Mouse (Mus musculus): ENCODE measurements around the gene Rit1. TPM values are rescaled to one million over a fixed set of nuclear protein-coding genes. Genes with fewer than 3 reads are reported as not detected.
"Not testable (repeated sequence)": the region's sequence is repeated elsewhere in the genome, so short reads cannot be mapped to it uniquely, and the experiment has no call there.

Rit1 gene
- polyA plus RNA-seq, 1 experiment: 45.2 TPM

- DNase-seq (ENCODE audit: low read depth): no peak
- TF ChIP-seq CTCF (IDR thresholded peaks at IDR 0.05; ENCODE audit: borderline replicate concordance, extremely low read depth, insufficient read depth, insufficient read length): no peak; the same call in 1 of the 2 replicates
- no peak for TF ChIP-seq POLR2A (IDR thresholded peaks at IDR 0.05; ENCODE audit: borderline replicate concordance, extremely low read depth, insufficient read depth, insufficient read length, poor library complexity, severe bottlenecking)
Observed at GRCm38 (mm10) chr3:88740147-88740546, 23.5 kb downstream of the Rit1 start.

DNA sequence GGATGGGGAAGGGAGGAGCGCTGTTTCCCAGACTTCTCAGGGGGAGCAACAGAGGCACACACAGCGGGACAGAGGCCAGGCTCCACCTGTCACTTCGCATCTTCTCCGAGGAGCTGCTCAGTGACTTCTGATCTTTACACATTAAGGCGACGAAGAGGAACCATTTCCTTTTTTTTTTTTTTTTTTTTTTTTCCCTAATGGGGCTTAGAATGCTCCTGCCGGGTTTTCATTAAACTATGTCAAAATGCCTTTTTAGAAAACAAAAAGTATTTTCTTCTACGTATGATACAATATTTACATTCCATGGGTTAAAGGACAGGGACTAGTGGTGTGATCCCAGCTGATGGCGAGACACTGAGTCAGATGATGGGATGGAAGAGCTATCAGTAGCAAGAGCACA is 28.9 kb downstream of the Rit1 start:
- no peak for DNase-seq (ENCODE audit: low read depth)
- TF ChIP-seq CTCF (IDR thresholded peaks at IDR 0.05; ENCODE audit: borderline replicate concordance, extremely low read depth, insufficient read depth, insufficient read length): no peak
- no peak for TF ChIP-seq POLR2A (IDR thresholded peaks at IDR 0.05; ENCODE audit: borderline replicate concordance, extremely low read depth, insufficient read depth, insufficient read length, poor library complexity, severe bottlenecking)

GRCm38 (mm10) chr3:88746139-88746870 is 29.7 kb downstream of the Rit1 start:
- DNase-seq (ENCODE audit: low read depth): no peak
- TF ChIP-seq POLR2A (IDR thresholded peaks at IDR 0.05; ENCODE audit: borderline replicate concordance, extremely low read depth, insufficient read depth, insufficient read length, poor library complexity, severe bottlenecking): no peak
- TF ChIP-seq CTCF (IDR thresholded peaks at IDR 0.05; ENCODE audit: borderline replicate concordance, extremely low read depth, insufficient read depth, insufficient read length): no peak

GRCm38 (mm10) chr3:88746871-88747231 is 30.2 kb downstream of the Rit1 start:
- DNase-seq (ENCODE audit: low read depth): peak; percentile 41
- TF ChIP-seq POLR2A (IDR thresholded peaks at IDR 0.05; ENCODE audit: borderline replicate concordance, extremely low read depth, insufficient read depth, insufficient read length, poor library complexity, severe bottlenecking): no peak
- TF ChIP-seq CTCF (IDR thresholded peaks at IDR 0.05; ENCODE audit: borderline replicate concordance, extremely low read depth, insufficient read depth, insufficient read length): no peak

- TF ChIP-seq POLR2A (IDR thresholded peaks at IDR 0.05; ENCODE audit: borderline replicate concordance, extremely low read depth, insufficient read depth, insufficient read length, poor library complexity, severe bottlenecking) (no peak), CTCF (IDR thresholded peaks at IDR 0.05; ENCODE audit: borderline replicate concordance, extremely low read depth, insufficient read depth, insufficient read length) (peak; percentile 14; the same call in 1 of the 2 replicates)
Observed at GRCm38 (mm10) chr3:88754283-88754682, 37.6 kb downstream of the Rit1 start.

GRCm38 (mm10) chr3:88755541-88755940 is 38.9 kb downstream of the Rit1 start:
- TF ChIP-seq CTCF (IDR thresholded peaks at IDR 0.05; ENCODE audit: borderline replicate concordance, extremely low read depth, insufficient read depth, insufficient read length) (no peak), POLR2A (IDR thresholded peaks at IDR 0.05; ENCODE audit: borderline replicate concordance, extremely low read depth, insufficient read depth, insufficient read length, poor library complexity, severe bottlenecking) (no peak)

More at GRCm38 (mm10) chr3:88754283-88754682, 37.6 kb downstream of the Rit1 start:
- peak; percentile 25 for DNase-seq (ENCODE audit: low read depth)

DNA sequence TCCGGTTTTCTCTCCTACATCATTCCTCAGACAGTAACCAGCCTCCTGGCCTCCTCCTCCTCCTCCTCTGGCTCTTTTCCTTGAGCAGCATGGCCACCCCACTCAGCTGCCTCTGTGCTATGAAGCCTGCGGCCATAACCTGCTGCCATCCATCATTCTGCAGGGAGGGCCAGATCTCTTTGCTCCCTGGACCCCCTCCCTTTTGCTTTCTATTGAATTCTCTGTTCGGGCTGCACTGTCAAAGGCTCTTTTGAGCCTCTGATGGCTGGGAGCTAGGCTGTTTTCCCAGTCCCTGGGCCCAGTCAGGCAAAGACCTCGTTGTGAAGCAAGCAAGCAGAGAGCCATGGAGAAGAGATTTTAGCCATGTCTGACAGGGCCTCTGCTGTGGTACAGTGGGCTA is 39.6 kb downstream of the Rit1 start:
- peak; percentile 87 for DNase-seq (ENCODE audit: low read depth)
- TF ChIP-seq CTCF (IDR thresholded peaks at IDR 0.05; ENCODE audit: borderline replicate concordance, extremely low read depth, insufficient read depth, insufficient read length): no peak
- no peak for TF ChIP-seq POLR2A (IDR thresholded peaks at IDR 0.05; ENCODE audit: borderline replicate concordance, extremely low read depth, insufficient read depth, insufficient read length, poor library complexity, severe bottlenecking)

More at GRCm38 (mm10) chr3:88755541-88755940, 38.9 kb downstream of the Rit1 start:
- DNase-seq (ENCODE audit: low read depth): no peak

DNA sequence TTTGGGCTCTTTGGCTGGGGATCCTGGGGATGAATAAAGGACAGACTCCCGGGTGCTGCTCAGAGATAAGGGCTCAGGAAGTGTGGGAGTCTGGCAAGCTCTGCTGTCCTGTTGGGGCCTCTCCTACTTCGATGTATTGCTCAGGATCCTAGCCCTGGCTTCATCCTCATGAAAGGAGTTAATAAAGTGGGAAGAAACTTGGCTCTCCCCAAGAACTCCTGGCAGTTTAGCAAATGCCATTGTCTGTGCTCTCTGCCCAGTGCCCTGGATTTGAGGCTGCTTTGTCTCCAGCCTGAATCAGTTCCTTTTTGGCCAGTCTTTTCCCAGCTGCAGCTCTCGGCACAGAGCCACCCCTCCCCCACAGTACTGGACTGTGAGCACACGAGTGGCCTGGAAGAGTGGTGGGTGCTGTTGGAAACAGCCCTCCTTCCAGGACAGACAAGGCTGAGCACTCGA is 41.4 kb downstream of the Rit1 start:
- peak; percentile 98 for DNase-seq (ENCODE audit: low read depth)
- no peak for TF ChIP-seq POLR2A (IDR thresholded peaks at IDR 0.05; ENCODE audit: borderline replicate concordance, extremely low read depth, insufficient read depth, insufficient read length, poor library complexity, severe bottlenecking)
- TF ChIP-seq CTCF (IDR thresholded peaks at IDR 0.05; ENCODE audit: borderline replicate concordance, extremely low read depth, insufficient read depth, insufficient read length): no peak

DNA sequence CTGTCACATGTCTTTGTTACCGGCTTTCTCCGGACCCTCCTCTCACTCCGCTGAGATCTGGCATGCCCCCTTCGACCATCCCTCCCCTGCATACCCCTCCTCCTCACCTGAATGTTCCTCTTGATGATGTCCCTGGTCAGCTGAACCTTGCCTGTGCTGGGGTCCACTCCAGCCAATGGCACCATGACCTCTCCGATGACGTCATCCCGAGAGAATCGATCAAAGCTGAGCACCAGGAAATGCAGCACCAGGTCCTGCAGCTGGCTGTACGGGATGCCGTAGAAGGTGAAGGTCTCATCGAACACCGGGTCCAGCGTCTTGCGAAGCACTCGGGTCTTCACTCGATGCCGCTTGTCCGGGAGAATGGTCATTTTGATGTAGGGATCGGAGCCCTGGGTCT is 45.0 kb downstream of the Rit1 start:
- no peak for DNase-seq (ENCODE audit: low read depth)
- TF ChIP-seq CTCF (IDR thresholded peaks at IDR 0.05; ENCODE audit: borderline replicate concordance, extremely low read depth, insufficient read depth, insufficient read length) (no peak), POLR2A (IDR thresholded peaks at IDR 0.05; ENCODE audit: borderline replicate concordance, extremely low read depth, insufficient read depth, insufficient read length, poor library complexity, severe bottlenecking) (no peak)

- no peak for TF ChIP-seq POLR2A (IDR thresholded peaks at IDR 0.05; ENCODE audit: borderline replicate concordance, extremely low read depth, insufficient read depth, insufficient read length, poor library complexity, severe bottlenecking)
- DNase-seq (ENCODE audit: low read depth): peak; percentile 75
Observed at GRCm38 (mm10) chr3:88762401-88762831, 45.8 kb downstream of the Rit1 start.

DNA sequence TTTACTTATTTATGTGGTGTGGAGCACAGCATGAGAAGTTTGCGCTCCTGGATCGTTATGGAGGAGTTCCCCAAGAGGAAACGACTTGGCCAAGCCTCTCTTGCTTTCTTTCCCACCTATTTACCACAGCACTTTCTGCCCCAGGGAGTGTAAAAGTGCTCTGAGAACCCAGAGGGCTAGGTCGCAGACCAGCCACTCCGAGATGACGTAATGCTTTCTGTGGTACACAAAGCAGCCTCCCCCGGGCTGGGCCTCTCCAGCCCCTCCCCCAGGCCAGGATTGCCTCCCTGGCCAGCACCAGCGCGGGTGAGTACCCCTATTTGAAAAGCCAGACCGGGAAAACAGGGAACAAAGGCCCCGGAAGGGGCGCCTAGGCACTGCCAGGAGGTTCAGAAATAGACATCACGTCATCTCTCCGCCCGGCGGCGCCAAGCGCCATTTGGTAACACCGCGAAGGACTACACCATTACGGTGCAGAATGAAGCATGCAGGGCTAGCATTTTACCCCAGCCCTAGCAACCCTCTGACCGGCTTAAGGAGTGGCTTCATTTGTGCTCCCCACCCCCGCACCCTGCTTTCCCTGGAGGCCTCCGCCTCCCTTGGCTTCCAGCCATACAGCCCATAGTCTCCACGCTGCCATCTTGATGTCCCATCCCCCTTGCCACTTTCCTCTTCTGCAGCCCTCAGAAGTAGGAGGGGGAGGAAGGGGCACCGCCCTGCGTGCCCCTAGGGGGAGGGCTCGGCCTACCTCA is 54.7 kb downstream of the Rit1 start:
- peak; percentile 94 for DNase-seq (ENCODE audit: low read depth)

- DNase-seq (ENCODE audit: low read depth): not testable (repeated sequence)
Observed at GRCm38 (mm10) chr3:88771941-88772280, 55.3 kb downstream of the Rit1 start.
